Mouse (Mus musculus) ES-E14 (cell line): ENCODE data around the gene Csf3.

Experiments used
- HCFC1 ChIP-seq: IDR thresholded peaks from 2 replicates; pipeline ENCODE4 v1.6.1; 2012; ENCODE audit warnings: low read length, inconsistent platforms, borderline replicate concordance; ENCODE audit not compliant: insufficient read depth
- MAFK ChIP-seq: IDR thresholded peaks from 2 replicates; pipeline ENCODE4 v1.6.1; 2014; ENCODE audit warnings: mild to moderate bottlenecking, low read depth, low read length, inconsistent platforms; ENCODE audit not compliant: insufficient read depth

DNA sequence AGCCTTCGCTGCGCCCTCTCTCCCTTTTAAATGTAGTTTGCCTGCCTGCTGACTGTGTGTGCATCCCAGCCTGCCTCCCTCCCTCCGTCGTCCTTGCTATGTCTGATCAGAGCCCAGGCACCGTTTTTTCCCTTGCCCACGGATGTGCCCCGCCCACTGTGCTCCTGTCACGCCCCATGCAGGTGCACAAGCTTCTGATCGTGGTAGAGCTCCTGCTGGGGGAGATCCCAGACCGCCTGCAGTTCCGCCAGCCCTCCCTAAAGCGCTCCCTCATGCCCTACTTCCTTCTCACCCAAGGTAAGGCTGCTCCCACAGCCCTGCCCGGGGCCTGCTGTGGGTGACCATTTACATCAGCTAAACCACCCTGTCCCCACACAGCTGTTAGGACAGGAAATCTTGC is 7.9 kb upstream of the Csf3 start:
- no peak for TF ChIP-seq MAFK
- no peak for TF ChIP-seq HCFC1
